Mouse (Mus musculus): ENCODE results near the gene Actl11. TPM values are rescaled to one million over a fixed set of nuclear protein-coding genes. Genes with fewer than 3 reads are reported as not detected.

Actl11 gene
- polyA plus RNA-seq (2016; fragmentation: Nextera tagmentation; extraction: Ambion mirVana), result not detected in 2 replicates

- WGBS, result 68% methylated on average over 3 of the region's 3 CpGs
- H3K36me3 ChIP-seq, result no peaks in the 10 kb centered on the region
- H3K27me3 ChIP-seq (ENCODE audit: insufficient read depth, poor library complexity, severe bottlenecking), result no peaks in the 10 kb centered on the region; the same call in 1 of the 2 replicates
- H3K27ac ChIP-seq, result peak within 1 kb of the TSS; percentile 29; the same call in 1 of the 2 replicates
- no peak within 1 kb of the TSS for H3K4me3 ChIP-seq
- no peaks in the 10 kb centered on the region for H3K9me3 ChIP-seq
- peaks cover 57% of the 10 kb centered on the region for H3K4me1 ChIP-seq (replicated peaks)
- DNase-seq (ENCODE audit: low spot score), result no peak
Measured at GRCm38 (mm10) chr9:107928169-107928568, at the start of gene Actl11. Actl11 (plus strand) TSS chr9:107928469.

- Histone ChIP-seq H3K9me3 (no peaks in the 10 kb centered on the region), H3K4me1 (replicated peaks) (no peaks in the 10 kb centered on the region), H3K36me3 (no peaks in the 10 kb centered on the region), H3K27ac (no peak overlapping the region), H3K27me3 (ENCODE audit: insufficient read depth, poor library complexity, severe bottlenecking) (no peaks in the 10 kb centered on the region), H3K4me3 (no peak overlapping the region)
- no peak for DNase-seq (ENCODE audit: low spot score)
- WGBS, result 79% methylated on average over 4 of the region's 4 CpGs
Measured at GRCm38 (mm10) chr9:107880411-107880810, 47.9 kb upstream of the Actl11 start.

GRCm38 (mm10) chr9:107887804-107888266 lies 40.4 kb upstream of the Actl11 start, which contains the start of gene Mon1a:
Mon1a (plus strand) TSS chr9:107888151.
- Histone ChIP-seq H3K9me3 (no peaks in the 10 kb centered on the region), H3K4me3 (peak within 1 kb of the TSS; percentile 65), H3K27me3 (ENCODE audit: insufficient read depth, poor library complexity, severe bottlenecking) (peaks cover 16% of the 10 kb centered on the region), H3K36me3 (no peaks in the 10 kb centered on the region), H3K27ac (peak within 1 kb of the TSS; percentile 88), H3K4me1 (replicated peaks) (peaks cover 13% of the 10 kb centered on the region)
- under 1% methylated on average over 28 of the region's 28 CpGs for WGBS
- peak; percentile 85 for DNase-seq (ENCODE audit: low spot score)

GRCm38 (mm10) chr9:107888267-107888850 lies 39.9 kb upstream of the Actl11 start:
- no peaks in the 10 kb centered on the region for H3K9me3 ChIP-seq
- peaks cover 16% of the 10 kb centered on the region for H3K27me3 ChIP-seq (ENCODE audit: insufficient read depth, poor library complexity, severe bottlenecking)
- H3K36me3 ChIP-seq, result no peaks in the 10 kb centered on the region
- H3K4me1 ChIP-seq (replicated peaks), result peaks cover 13% of the 10 kb centered on the region
- H3K4me3 ChIP-seq, result peak overlapping the region; percentile 65
- DNase-seq (ENCODE audit: low spot score), result no peak
- peak overlapping the region; percentile 88 for H3K27ac ChIP-seq
- WGBS, result under 1% methylated on average over 18 of the region's 18 CpGs

- WGBS, result 88% methylated on average over 6 of the region's 6 CpGs
- Histone ChIP-seq H3K4me1 (replicated peaks) (peaks cover 13% of the 10 kb centered on the region), H3K27ac (no peak overlapping the region), H3K4me3 (no peak overlapping the region), H3K27me3 (ENCODE audit: insufficient read depth, poor library complexity, severe bottlenecking) (peaks cover 16% of the 10 kb centered on the region), H3K9me3 (no peaks in the 10 kb centered on the region), H3K36me3 (no peaks in the 10 kb centered on the region)
- no peak for DNase-seq (ENCODE audit: low spot score)
Measured at GRCm38 (mm10) chr9:107890260-107890659, 38.0 kb upstream of the Actl11 start.

- Histone ChIP-seq H3K9me3 (no peaks in the 10 kb centered on the region), H3K4me1 (replicated peaks) (peaks cover 13% of the 10 kb centered on the region), H3K27ac (no peak overlapping the region), H3K27me3 (ENCODE audit: insufficient read depth, poor library complexity, severe bottlenecking) (peaks cover 14% of the 10 kb centered on the region), H3K4me3 (no peak overlapping the region), H3K36me3 (no peaks in the 10 kb centered on the region)
- 97% methylated on average over 1 of the region's 1 CpGs for WGBS
- DNase-seq (ENCODE audit: low spot score), result no peak
Measured at GRCm38 (mm10) chr9:107891023-107891422, 37.2 kb upstream of the Actl11 start.

GRCm38 (mm10) chr9:107898563-107898962 lies 29.7 kb upstream of the Actl11 start:
- Histone ChIP-seq H3K4me1 (replicated peaks) (peaks cover 20% of the 10 kb centered on the region), H3K36me3 (peaks cover 16% of the 10 kb centered on the region), H3K27ac (no peak overlapping the region), H3K9me3 (no peaks in the 10 kb centered on the region), H3K27me3 (ENCODE audit: insufficient read depth, poor library complexity, severe bottlenecking) (peaks cover 46% of the 10 kb centered on the region), H3K4me3 (no peak overlapping the region)
- WGBS, result 89% methylated on average over 10 of the region's 10 CpGs
- no peak for DNase-seq (ENCODE audit: low spot score)

- H3K27me3 ChIP-seq (ENCODE audit: insufficient read depth, poor library complexity, severe bottlenecking), result peaks cover 48% of the 10 kb centered on the region
- DNase-seq (ENCODE audit: low spot score), result no peak
- peaks cover 20% of the 10 kb centered on the region for H3K4me1 ChIP-seq (replicated peaks)
- H3K9me3 ChIP-seq, result no peaks in the 10 kb centered on the region
- 69% methylated on average over 12 of the region's 12 CpGs for WGBS
- H3K27ac ChIP-seq, result no peak overlapping the region
- H3K4me3 ChIP-seq, result no peak overlapping the region
- H3K36me3 ChIP-seq, result peaks cover 16% of the 10 kb centered on the region
Measured at GRCm38 (mm10) chr9:107899855-107900254, 28.4 kb upstream of the Actl11 start.

- WGBS, result 3% methylated on average over 44 of the region's 44 CpGs
- Histone ChIP-seq H3K4me3 (peak overlapping the region; percentile 56), H3K4me1 (replicated peaks) (peaks cover 21% of the 10 kb centered on the region), H3K27me3 (ENCODE audit: insufficient read depth, poor library complexity, severe bottlenecking) (peaks cover 51% of the 10 kb centered on the region), H3K27ac (peak overlapping the region; percentile 64), H3K9me3 (no peaks in the 10 kb centered on the region), H3K36me3 (peaks cover 16% of the 10 kb centered on the region)
- DNase-seq (ENCODE audit: low spot score), result peak; percentile 83
Measured at GRCm38 (mm10) chr9:107900840-107901626, 27.2 kb upstream of the Actl11 start.

- Histone ChIP-seq H3K36me3 (peaks cover 16% of the 10 kb centered on the region), H3K4me3 (peak overlapping the region; percentile 56), H3K27ac (peak overlapping the region; percentile 64), H3K4me1 (replicated peaks) (peaks cover 26% of the 10 kb centered on the region), H3K27me3 (ENCODE audit: insufficient read depth, poor library complexity, severe bottlenecking) (peaks cover 55% of the 10 kb centered on the region), H3K9me3 (no peaks in the 10 kb centered on the region)
- no peak for DNase-seq (ENCODE audit: low spot score)
- 6% methylated on average over 17 of the region's 17 CpGs for WGBS
Measured at GRCm38 (mm10) chr9:107901627-107901914, 26.7 kb upstream of the Actl11 start.

GRCm38 (mm10) chr9:107904726-107905125 lies 23.5 kb upstream of the Actl11 start:
- Histone ChIP-seq H3K4me3 (no peak overlapping the region), H3K9me3 (no peaks in the 10 kb centered on the region), H3K36me3 (peaks cover 9% of the 10 kb centered on the region), H3K27ac (no peak overlapping the region), H3K4me1 (replicated peaks) (peaks cover 53% of the 10 kb centered on the region), H3K27me3 (ENCODE audit: insufficient read depth, poor library complexity, severe bottlenecking) (peaks cover 74% of the 10 kb centered on the region)
- whole genome bisulfite sequencing, result 9% methylated on average over 4 of the region's 4 CpGs
- DNase-seq (ENCODE audit: low spot score), result peak; percentile 89

- H3K27ac ChIP-seq, result peak within 1 kb of the TSS; percentile 69
- no peaks in the 10 kb centered on the region for H3K9me3 ChIP-seq
- WGBS, result 21% methylated on average over 19 of the region's 19 CpGs
- peak; percentile 66 for DNase-seq (ENCODE audit: low spot score)
- H3K27me3 ChIP-seq (ENCODE audit: insufficient read depth, poor library complexity, severe bottlenecking), result peaks cover 57% of the 10 kb centered on the region
- H3K4me1 ChIP-seq (replicated peaks), result peaks cover 39% of the 10 kb centered on the region
- H3K4me3 ChIP-seq, result peak within 1 kb of the TSS; percentile 48
- H3K36me3 ChIP-seq, result no peaks in the 10 kb centered on the region; the same call in 1 of the 2 replicates
Measured at GRCm38 (mm10) chr9:107906252-107906966, 21.9 kb upstream of the Actl11 start, which contains the start of gene Mst1r. Mst1r (plus strand) TSS chr9:107906873.

All from hindbrain, embryonic 10.5 days (tissue).